19 mouse cellular contexts compared by ENCODE assay signal in the genomic region with DNA sequence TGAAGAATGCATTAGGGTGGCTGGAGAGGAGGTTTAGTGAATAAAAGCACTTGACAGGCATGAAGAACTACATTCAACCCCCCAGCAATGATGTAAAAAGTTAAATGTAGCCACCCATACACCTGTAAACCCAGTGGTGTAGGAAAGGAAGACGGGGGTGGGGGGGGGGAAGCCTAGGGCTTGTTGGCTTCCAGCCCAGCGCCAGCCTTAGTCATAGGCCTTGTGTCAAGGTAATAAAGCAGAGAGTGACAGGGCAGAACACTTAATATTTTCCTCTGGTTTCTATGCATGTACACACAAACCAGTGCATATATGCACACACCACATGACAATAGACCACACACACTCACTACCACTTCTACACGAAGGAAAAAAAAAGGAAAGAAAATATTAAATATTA. TPM values are rescaled to one million over a fixed set of nuclear protein-coding genes. Genes with fewer than 3 reads are reported as not detected.
DNase-seq lines count a peak whose midpoint lies in the region; ATAC-seq and TF ChIP-seq lines count a peak whose summit lies in the region.
"Had no signal": no experiment of that assay in that cellular context is flagged by ENCODE, and none has a peak within 500 bp of the region (broad histone marks: within the 10 kb centered on the region; RNA-seq: fewer than 3 reads in every experiment).

No protein-coding gene starts in this region.

- no peak for TF ChIP-seq CTCF in Patski (IDR thresholded peaks at IDR 0.05)

- CTCF ChIA-PET in Patski (lab: Charles Lee) = no interaction called here

- POLR2A ChIA-PET in Patski (lab: Charles Lee) = no interaction called here

- peaks cover 4% of the 10 kb centered on the region for H3K27me3 ChIP-seq in Patski
- H3K27me3 ChIP-seq: embryonic facial prominence, embryonic 12.5 days; forebrain, embryonic 15.5 days; heart, embryonic 13.5 days; hindbrain, embryonic 13.5 days had no signal

- in situ Hi-C loops in Patski (cut with MboI; ENCODE audit: low pct_unique_long_range_greater_than_20kb) = no loop called here

- no peak for ATAC-seq in Patski
- ATAC-seq in hematopoietic stem cell, adult 5-6 weeks (replicated peaks in 1 of 2; ENCODE audit: insufficient read depth in 1 of 2, low FRiP score in 2 of 2, low TSS enrichment in 1 of 2, low read depth in 1 of 2, poor library complexity in 2 of 2, severe bottlenecking in 2 of 2) = 0 out of 4 replicates have a peak, but pooled peaks have one; percentile 27 to 39
- ATAC-seq in cerebellum, adult (ENCODE audit: insufficient number of reproducible peaks, low FRiP score, low TSS enrichment) = no peak
- ATAC-seq: forebrain, embryonic 15.5 days; hindbrain, postnatal 0 days had no signal

- DNase-seq in adrenal gland, adult (ENCODE audit: inconsistent age in 2 of 2, low spot score in 1 of 2) = peak; percentile 29 to 80
- DNase-seq in adrenal gland, postnatal 4 days (ENCODE audit: low spot score in 2 of 2) = no peak
- peak; percentile 10 for DNase-seq in Patski (ENCODE audit: low read depth, low spot score)
- peak; percentile 63 for DNase-seq in adrenal gland, postnatal 10 days
- DNase-seq in kidney, postnatal 4 days = no peak
- no peak for DNase-seq in gastrocnemius, postnatal 4 days (ENCODE audit: low spot score in 2 of 2)
- DNase-seq: cerebellum, adult 11-12 months; cerebellum, adult 9-10 months; cerebellum, postnatal 25 days; gastrocnemius, postnatal 14 days; heart, postnatal 4 days; kidney, adult 11 months had no signal

RNA-seq across cellular contexts. Expression of gene Prdm1, which starts 37.7 kb away (rescaled TPM):
- total RNA-seq in adrenal gland, postnatal 4 days (2021) = 1 to 10 TPM; 2.8 to 4.3 TPM
- polyA plus RNA-seq in Patski (2021) = 0.30 TPM
- 1 to 10 TPM; 2.1 to 3.4 TPM for total RNA-seq in adrenal gland, postnatal 10 days (2021)
- total RNA-seq in hematopoietic stem cell, adult 5-6 weeks (2017) = 0.74 and 0.81 TPM in 2 replicates
- total RNA-seq in gastrocnemius, postnatal 4 days (2021) = 1 to 10 TPM; 2.3 to 2.9 TPM

Comparison
In these comparisons a context has a peak if more than half of its experiments do, and no peak if none do; other contexts are left out.
1. DNase-seq: peak in adrenal gland, adult (2 of 2), Patski (single experiment) and adrenal gland, postnatal 10 days (single experiment); none in adrenal gland, postnatal 4 days (0 of 2), kidney, postnatal 4 days (0 of 2) and gastrocnemius, postnatal 4 days (0 of 2).
2. ATAC-seq: peak in hematopoietic stem cell, adult 5-6 weeks (2 of 2); none in Patski (single experiment) and cerebellum, adult (single experiment).